Mouse (Mus musculus): ENCODE measurements around the gene Olfml2b.

Olfml2b gene

GRCm38 (mm10) chr1:170695326-170695725, 51.0 kb downstream of the Olfml2b start:
- DNase-seq (ENCODE audit: low spot score) = no peak

- DNase-seq (ENCODE audit: low spot score) = no peak
Observed at GRCm38 (mm10) chr1:170696996-170697395, 52.7 kb downstream of the Olfml2b start.

GRCm38 (mm10) chr1:170697771-170698356, 53.5 kb downstream of the Olfml2b start:
- no peak for DNase-seq (ENCODE audit: low spot score)

- DNase-seq (ENCODE audit: low spot score) = no peak
Observed at GRCm38 (mm10) chr1:170698771-170699170, 54.4 kb downstream of the Olfml2b start.

GRCm38 (mm10) chr1:170699553-170699952, 55.2 kb downstream of the Olfml2b start:
- DNase-seq (ENCODE audit: low spot score) = no peak

GRCm38 (mm10) chr1:170700496-170701027, 56.2 kb downstream of the Olfml2b start:
- DNase-seq (ENCODE audit: low spot score) = no peak

GRCm38 (mm10) chr1:170701178-170701577, 56.8 kb downstream of the Olfml2b start:
- DNase-seq (ENCODE audit: low spot score) = no peak

- no peak for DNase-seq (ENCODE audit: low spot score)
Observed at GRCm38 (mm10) chr1:170701582-170701981, 57.2 kb downstream of the Olfml2b start.

GRCm38 (mm10) chr1:170702263-170702662, 57.9 kb downstream of the Olfml2b start:
- DNase-seq (ENCODE audit: low spot score) = no peak

GRCm38 (mm10) chr1:170702958-170703357, 58.6 kb downstream of the Olfml2b start:
- DNase-seq (ENCODE audit: low spot score) = no peak

GRCm38 (mm10) chr1:170704103-170704502, 59.8 kb downstream of the Olfml2b start:
- no peak for DNase-seq (ENCODE audit: low spot score)

- no peak for DNase-seq (ENCODE audit: low spot score)
Observed at GRCm38 (mm10) chr1:170704911-170705594, 60.7 kb downstream of the Olfml2b start.

GRCm38 (mm10) chr1:170706046-170706445, 61.7 kb downstream of the Olfml2b start:
- DNase-seq (ENCODE audit: low spot score) = no peak

- no peak for DNase-seq (ENCODE audit: low spot score)
Observed at GRCm38 (mm10) chr1:170709034-170709433, 64.7 kb downstream of the Olfml2b start.

- DNase-seq (ENCODE audit: low spot score) = no peak
Observed at GRCm38 (mm10) chr1:170709481-170709880, 65.1 kb downstream of the Olfml2b start.

GRCm38 (mm10) chr1:170709969-170710368, 65.6 kb downstream of the Olfml2b start:
- no peak for DNase-seq (ENCODE audit: low spot score)

GRCm38 (mm10) chr1:170711731-170712130, 67.4 kb downstream of the Olfml2b start:
- no peak for DNase-seq (ENCODE audit: low spot score)

- DNase-seq (ENCODE audit: low spot score) = no peak
Observed at GRCm38 (mm10) chr1:170717241-170717828, 73.0 kb downstream of the Olfml2b start.

GRCm38 (mm10) chr1:170718133-170718810, 73.9 kb downstream of the Olfml2b start:
- no peak for DNase-seq (ENCODE audit: low spot score)

- DNase-seq (ENCODE audit: low spot score) = no peak
Observed at GRCm38 (mm10) chr1:170721560-170721959, 77.2 kb downstream of the Olfml2b start.

- DNase-seq (ENCODE audit: low spot score) = no peak
Observed at GRCm38 (mm10) chr1:170728524-170728923, 84.2 kb downstream of the Olfml2b start.

- DNase-seq (ENCODE audit: low spot score) = no peak
Observed at GRCm38 (mm10) chr1:170729267-170729962, 85.1 kb downstream of the Olfml2b start.
